Mouse (Mus musculus) embryonic fibroblast, embryonic 13.5 days (primary cell): ENCODE results near the gene Atg9a. TPM values are rescaled to one million over a fixed set of nuclear protein-coding genes. Genes with fewer than 3 reads are reported as not detected.

ENCODE experiments used
- H3K27ac ChIP-seq: 2 replicates; pipeline ENCODE4 v1.5.1; 2012; ENCODE audit warnings: low read length, control low read depth, inconsistent platforms; ENCODE audit not compliant: insufficient read depth
- H3K4me1 ChIP-seq: 2 replicates; pipeline ENCODE4 v1.6.1; 2011; ENCODE audit warnings: low read length; ENCODE audit not compliant: control insufficient read depth, insufficient read depth
- H3K4me3 ChIP-seq: 2 replicates; pipeline ENCODE4 v1.5.1; 2011; ENCODE audit warnings: mild to moderate bottlenecking, control low read depth, low read length; ENCODE audit not compliant: insufficient read depth
- CTCF ChIP-seq: IDR thresholded peaks from 2 replicates; pipeline ENCODE4 v1.5.1; 2011; ENCODE audit warnings: mild to moderate bottlenecking, control low read depth, low read length, moderate library complexity, borderline replicate concordance; ENCODE audit not compliant: insufficient read depth
- POLR2A ChIP-seq: IDR thresholded peaks from 2 replicates; pipeline ENCODE4 v1.6.1; 2011; ENCODE audit warnings: low read depth, mild to moderate bottlenecking, control low read depth, low read length, moderate library complexity
- polyA plus RNA-seq: library from polyadenylated mRNA; stranded (reverse); fragments of >200 nt; gene quantifications from 2 replicates; pipeline ENCODE4 v1.2.4, GENCODE M21; 2011; ENCODE audit warnings: low read depth; ENCODE audit not compliant: missing spikeins, insufficient read length

Atg9a gene
- polyA plus RNA-seq, 1 experiment, result 31.1 TPM

DNA sequence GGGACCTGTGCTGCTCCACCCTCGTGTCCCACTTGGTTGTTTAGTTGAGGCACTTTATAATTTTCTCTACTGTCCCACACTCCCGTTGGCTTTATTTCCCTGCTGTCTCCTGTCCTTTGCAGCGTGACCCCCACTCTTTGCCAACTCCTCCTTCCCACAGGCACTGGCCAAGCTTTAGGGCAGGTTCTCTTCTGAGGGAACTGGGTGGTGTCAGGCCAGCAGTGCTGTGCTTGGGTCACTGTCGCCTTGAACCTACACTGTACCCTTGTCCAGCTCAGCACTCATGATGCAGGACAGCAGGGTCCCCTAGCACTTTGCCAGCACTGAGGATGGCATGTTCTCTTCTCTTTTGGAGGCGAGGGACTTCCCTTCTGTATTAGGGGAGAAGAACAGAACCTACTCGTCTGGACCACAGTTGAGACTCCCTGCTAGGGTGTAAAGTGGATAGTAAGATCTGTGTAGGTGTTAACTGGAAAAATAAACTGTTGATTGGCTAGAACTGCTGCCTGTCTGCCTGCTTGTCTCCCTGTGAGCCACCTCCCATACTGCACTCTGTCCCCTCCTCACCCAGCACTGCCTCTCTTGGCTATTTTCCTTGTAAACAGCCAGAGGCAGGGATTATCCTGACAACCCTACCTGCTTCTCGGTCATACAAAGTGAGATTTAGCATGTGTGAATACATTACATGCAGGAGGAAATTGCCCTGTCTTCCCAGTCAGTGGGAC lies 44.4 kb downstream of the Atg9a start:
- H3K4me1 ChIP-seq, result 0 out of 2 replicates have a peak, but pooled peaks cover 6% of the 10 kb centered on the region
- TF ChIP-seq POLR2A, result no peak
- TF ChIP-seq CTCF, result no peak
- no peak overlapping the region for H3K27ac ChIP-seq

DNA sequence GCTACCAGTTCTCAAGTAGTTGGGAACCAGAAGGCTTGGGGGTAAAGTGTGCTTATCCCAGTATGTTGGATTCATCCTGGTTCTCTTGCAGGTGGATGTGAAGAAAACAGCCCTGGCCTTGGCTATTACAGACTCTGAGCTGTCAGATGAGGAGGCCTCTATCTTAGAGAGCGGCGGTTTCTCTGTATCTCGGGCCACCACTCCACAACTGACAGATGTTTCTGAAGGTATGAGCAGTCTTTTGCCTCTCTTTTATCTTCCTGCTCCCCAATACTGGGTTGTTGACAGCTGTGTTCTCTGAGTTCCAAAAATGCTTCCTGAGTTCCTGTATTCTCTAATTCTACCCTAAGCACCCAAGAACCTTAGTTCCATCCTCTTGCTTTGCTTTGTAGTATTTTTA lies 46.4 kb downstream of the Atg9a start:
- Histone ChIP-seq H3K4me1 (0 out of 2 replicates have a peak, but pooled peaks cover 6% of the 10 kb centered on the region), H3K4me3 (no peak overlapping the region), H3K27ac (no peak overlapping the region)
- no peak for TF ChIP-seq POLR2A
- TF ChIP-seq CTCF, result no peak

More for the DNA sequence above, 44.4 kb downstream of the Atg9a start:
- H3K4me3 ChIP-seq, result no peak overlapping the region

DNA sequence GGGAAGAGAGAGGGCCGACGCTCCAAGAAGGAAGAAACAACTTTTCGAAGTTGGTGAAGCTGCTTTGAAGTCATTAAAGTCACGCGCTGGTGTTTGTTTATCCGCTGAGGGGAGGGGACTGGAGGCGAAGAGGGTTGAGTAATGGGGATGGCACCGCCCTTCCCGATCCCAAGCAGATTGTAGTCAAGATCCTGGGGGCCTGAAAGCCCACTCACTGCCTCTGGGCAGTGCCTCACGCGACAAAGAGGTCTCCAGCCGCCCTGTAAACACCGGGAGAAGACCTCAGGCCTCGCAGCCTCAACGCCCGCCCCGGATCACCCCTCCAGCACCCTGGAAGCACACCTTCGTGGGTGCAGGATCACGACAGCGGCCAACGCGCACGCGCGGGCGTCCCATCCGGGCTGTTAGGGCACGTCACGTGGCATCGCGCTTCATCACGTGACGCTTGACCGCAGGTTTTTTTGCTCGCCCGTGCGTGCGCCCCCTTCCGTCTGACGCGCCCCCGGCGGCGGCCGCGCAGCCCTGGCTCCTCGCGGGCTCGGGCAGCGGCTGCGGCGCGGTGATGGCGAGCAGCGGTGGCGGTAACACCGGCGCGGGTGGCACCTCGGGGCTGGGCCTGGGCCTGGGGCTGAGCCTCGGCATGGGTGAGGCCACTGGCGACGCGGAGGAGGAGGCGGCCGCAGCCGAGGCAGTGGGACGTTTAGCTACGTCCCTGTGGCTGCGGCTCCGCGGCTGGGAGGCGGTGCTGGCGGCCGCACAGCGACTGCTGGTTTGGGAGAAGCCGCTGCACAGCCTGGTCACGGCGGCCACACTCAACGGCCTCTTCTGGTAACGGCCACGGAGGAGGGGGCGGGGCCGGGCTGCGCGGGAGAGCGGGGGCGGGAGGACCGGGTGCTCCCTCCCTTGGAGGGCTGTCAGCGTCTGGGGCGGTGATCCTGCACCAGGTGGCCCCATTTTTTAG lies 49.4 kb downstream of the Atg9a start, which contains the start of the genes Cnppd1 and Retreg2:
Cnppd1 (minus strand) TSS at position 411 of the 961 bp plus-strand sequence.
Retreg2 (plus strand) TSS at position 478 of the 961 bp plus-strand sequence.
- H3K4me3 ChIP-seq, result peak within 1 kb of the TSS; percentile 59

DNA sequence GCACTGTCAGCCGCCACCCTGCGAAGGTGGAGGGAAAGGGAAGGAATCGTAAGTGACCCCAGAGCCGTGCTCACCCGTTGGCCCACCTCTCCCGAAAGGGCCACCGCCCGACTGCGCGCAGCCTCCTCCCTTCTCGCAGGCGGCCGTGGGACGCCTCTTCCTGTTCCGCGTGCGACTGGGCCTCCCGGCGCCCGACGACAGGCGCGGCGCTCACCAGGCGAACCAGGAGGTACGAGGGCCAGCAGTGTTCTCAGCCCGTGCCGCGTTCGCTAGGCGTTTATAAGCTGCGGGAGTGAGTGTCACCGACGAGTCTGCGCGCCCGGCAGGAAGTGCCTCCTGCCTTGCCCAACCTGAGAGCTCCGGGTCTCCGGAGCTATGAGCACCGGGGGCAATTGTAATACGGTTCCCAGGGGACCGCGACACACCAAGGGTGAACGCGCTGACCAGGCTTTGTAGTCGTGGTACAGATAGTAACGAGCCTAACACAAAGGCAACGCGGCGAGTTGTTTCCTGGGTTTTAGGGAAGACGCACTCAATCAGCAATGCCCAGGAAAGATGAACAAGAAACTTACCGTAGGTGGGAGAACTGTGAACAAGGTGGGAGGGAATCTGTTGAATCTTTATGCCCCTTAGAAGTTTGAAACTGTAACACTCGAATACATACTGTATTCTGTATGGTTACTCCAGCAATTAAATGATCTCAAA lies 50.4 kb downstream of the Atg9a start:
- TF ChIP-seq POLR2A, result peak; percentile 87
- no peak for TF ChIP-seq CTCF

More for the DNA sequence above, 49.4 kb downstream of the Atg9a start, which contains the start of the genes Cnppd1 and Retreg2:
- Histone ChIP-seq H3K27ac (peak within 1 kb of the TSS; percentile 90), H3K4me1 (0 out of 2 replicates have a peak, but pooled peaks cover 6% of the 10 kb centered on the region)
- TF ChIP-seq CTCF (peak; percentile 71), POLR2A (peak; percentile 91)

DNA sequence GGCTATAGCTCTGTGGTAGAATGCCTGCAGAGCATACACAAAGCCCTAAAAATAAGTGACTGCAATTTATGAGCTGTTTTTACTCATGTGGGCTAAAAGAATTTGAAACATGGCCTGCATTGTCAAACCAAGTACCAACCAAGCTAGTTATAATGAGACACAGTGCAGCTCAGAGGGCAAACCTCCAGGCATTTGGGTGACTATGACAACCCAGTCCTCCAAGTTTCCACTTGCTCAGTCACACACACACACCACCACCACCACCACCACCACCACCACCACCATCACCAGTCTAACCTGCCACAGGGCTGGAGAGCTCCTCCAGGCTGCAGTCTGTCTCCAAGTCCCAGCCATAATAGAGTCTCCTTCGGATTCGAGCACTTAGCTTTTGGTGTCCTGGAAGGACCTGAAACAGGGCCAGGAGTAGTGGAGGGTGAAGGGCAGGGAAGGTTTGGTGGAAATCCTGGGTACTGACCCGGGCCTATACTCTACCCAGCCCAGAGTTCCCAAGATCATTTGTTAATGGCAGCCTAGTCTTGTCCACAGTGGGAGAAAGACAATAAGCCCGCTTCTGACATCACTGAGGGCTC lies 51.3 kb downstream of the Atg9a start:
- H3K27ac ChIP-seq, result peak overlapping the region; percentile 87

More for the DNA sequence above, 50.4 kb downstream of the Atg9a start:
- 0 out of 2 replicates have a peak, but pooled peaks cover 6% of the 10 kb centered on the region for H3K4me1 ChIP-seq
- H3K27ac ChIP-seq, result peak overlapping the region; percentile 87
- peak overlapping the region; percentile 50 for H3K4me3 ChIP-seq

DNA sequence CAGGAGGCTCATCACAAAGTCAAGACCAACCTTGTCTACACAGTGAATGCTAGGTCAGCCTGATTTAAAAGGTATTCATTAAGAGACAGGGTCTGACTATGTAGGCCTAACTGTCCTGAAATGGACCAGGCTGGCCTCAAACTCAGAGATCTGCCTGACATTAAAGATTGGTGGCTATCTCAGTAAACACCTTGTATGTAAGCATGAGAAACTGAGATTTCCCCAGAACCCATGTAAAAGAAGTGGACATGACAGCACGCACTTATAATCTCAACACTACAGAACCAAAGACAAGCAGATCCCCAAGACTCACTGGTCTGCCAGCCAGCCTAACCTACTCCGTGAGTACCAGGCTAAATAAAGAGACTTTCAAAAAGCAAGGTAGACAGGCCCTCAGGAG lies 53.5 kb downstream of the Atg9a start:
- H3K4me1 ChIP-seq, result no peaks in the 10 kb centered on the region
- TF ChIP-seq POLR2A, result no peak
- TF ChIP-seq CTCF, result no peak
- H3K4me3 ChIP-seq, result no peak overlapping the region
- H3K27ac ChIP-seq, result no peak overlapping the region

More for the DNA sequence above, 51.3 kb downstream of the Atg9a start:
- Histone ChIP-seq H3K4me1 (0 out of 2 replicates have a peak, but pooled peaks cover 6% of the 10 kb centered on the region), H3K4me3 (peak overlapping the region; percentile 50)
- TF ChIP-seq CTCF (no peak), POLR2A (no peak; the same call in 1 of the 2 replicates)

DNA sequence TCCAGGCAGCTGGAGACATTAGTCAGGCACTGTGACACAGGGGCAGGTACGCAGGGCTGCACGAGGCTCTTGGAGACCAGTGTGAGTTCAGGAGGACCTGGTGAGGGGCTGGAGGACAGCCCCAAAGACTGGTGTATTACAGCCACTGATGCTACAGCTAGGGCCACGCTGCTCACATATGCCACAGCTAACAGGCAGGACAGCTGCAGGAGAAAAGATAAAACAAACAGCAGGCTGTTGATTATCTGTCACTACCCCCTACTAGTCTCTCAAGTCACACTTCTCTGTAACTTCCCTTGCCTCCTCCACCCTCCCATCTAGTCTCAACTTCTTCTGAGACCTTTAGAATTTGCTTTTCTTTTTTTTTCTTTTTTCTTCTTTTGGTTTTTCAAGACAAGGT lies 55.3 kb downstream of the Atg9a start:
- TF ChIP-seq POLR2A (no peak), CTCF (no peak)
- Histone ChIP-seq H3K4me1 (no peaks in the 10 kb centered on the region), H3K4me3 (no peak overlapping the region), H3K27ac (no peak overlapping the region)

DNA sequence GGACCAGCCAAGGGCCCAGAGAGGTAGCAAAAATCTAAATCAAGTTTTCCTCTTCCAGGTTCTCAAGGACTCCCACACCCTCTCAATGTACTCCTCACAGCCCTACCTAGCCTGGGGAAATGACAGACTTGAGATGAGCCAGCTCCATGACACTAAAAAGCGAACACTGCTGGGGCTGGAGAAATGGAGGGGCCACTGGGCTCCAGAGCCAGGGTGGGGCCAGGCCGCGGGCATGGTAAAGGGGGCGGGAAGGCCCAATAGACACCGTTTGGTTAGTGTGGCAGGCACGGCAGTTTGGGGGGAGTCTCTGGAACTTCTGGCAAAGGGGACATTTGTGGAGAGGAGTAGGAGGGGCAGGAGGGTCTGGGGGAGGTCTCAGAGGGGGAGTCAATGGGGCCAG lies 55.7 kb downstream of the Atg9a start:
- no peak for TF ChIP-seq POLR2A
- TF ChIP-seq CTCF, result no peak
- Histone ChIP-seq H3K27ac (no peak overlapping the region), H3K4me3 (no peak overlapping the region), H3K4me1 (no peaks in the 10 kb centered on the region)

DNA sequence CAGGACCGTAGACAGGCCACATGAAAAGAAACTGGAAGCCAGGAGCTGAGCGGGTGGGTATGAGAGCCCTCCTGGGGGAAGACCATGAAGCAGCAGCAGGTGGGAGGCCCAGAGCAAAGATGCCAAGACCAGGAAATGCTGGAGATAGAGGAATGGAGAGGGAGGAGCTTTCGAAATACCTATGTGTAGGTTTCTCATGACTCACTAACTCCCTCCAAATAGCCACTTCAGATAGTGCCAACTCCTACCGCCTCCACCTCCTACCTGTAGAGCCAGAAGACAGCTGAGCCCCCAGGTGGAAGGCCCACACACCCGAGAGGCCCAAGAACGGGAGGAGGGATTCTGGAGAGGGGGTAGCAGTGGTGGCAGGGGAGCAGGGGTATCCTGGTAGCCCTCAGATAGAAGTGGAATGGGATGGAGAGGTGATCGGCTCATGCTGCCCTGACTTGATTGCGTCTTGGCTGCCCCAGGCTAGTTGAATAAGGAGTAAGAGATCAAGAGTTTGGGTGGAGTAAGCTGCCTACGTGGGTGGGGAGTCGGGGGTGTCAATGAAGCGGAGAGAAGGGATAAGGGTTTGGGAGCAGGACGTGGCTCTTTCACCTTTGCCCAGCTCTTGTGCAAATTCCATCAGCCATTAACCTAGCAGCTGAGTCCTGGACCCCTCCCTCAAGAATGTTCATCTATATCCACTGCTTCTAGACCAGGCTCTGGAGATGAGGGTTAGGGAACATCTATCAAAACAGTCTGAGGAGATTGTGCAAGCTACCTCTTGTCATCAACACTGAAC lies 58.4 kb downstream of the Atg9a start, which contains the start of gene Slc23a3:
Slc23a3 (minus strand) TSS at position 470 of the 787 bp plus-strand sequence.
- Histone ChIP-seq H3K27ac (no peak within 1 kb of the TSS), H3K4me1 (no peaks in the 10 kb centered on the region), H3K4me3 (no peak within 1 kb of the TSS)
- TF ChIP-seq POLR2A (no peak; the same call in 1 of the 2 replicates), CTCF (no peak)

Other genes with a start within 250 kb of the Atg9a start
- not detected in 2 replicates for gene Ihh, start 240.5 kb downstream of the Atg9a start, polyA plus RNA-seq
- gene Nhej1, start 67.0 kb downstream of the Atg9a start, polyA plus RNA-seq, result 9.1 and 10.3 TPM in 2 replicates
- 0.42 TPM in 1 of 2 replicates, not detected in the other for gene Slc23a3, start 58.3 kb downstream of the Atg9a start, polyA plus RNA-seq
- 34.2 and 40.9 TPM in 2 replicates for gene Cnppd1, start 49.5 kb downstream of the Atg9a start, polyA plus RNA-seq
- 31.9 and 44.3 TPM in 2 replicates for gene Retreg2, start 49.4 kb downstream of the Atg9a start, polyA plus RNA-seq
- gene Zfand2b, start 23.6 kb downstream of the Atg9a start, polyA plus RNA-seq, result 11.8 and 14.8 TPM in 2 replicates
- 7.0 and 13.4 TPM in 2 replicates for gene Abcb6, start 11.8 kb downstream of the Atg9a start, polyA plus RNA-seq
- gene Ankzf1, start within 50 bp of the Atg9a start, polyA plus RNA-seq, result 10.1 and 15.6 TPM in 2 replicates
- gene Glb1l, start 18.6 kb upstream of the Atg9a start, polyA plus RNA-seq, result 25.1 and 34.3 TPM in 2 replicates
- gene Stk16, start 18.6 kb upstream of the Atg9a start, polyA plus RNA-seq, result 57.3 and 59.4 TPM in 2 replicates
- 27.8 and 46.8 TPM in 2 replicates for gene Tuba4a, start 27.7 kb upstream of the Atg9a start, polyA plus RNA-seq
- not detected in 2 replicates for gene A630095N17Rik, start 39.9 kb upstream of the Atg9a start, polyA plus RNA-seq
- gene Dnajb2, start 44.2 kb upstream of the Atg9a start, polyA plus RNA-seq, result 28.4 and 31.8 TPM in 2 replicates
- 67.6 and 114 TPM in 2 replicates for gene Ptprn, start 72.3 kb upstream of the Atg9a start, polyA plus RNA-seq
- not detected in 2 replicates for gene Resp18, start 86.2 kb upstream of the Atg9a start, polyA plus RNA-seq
- gene Dnpep, start 125.8 kb upstream of the Atg9a start, polyA plus RNA-seq, result 79.7 and 96.9 TPM in 2 replicates
- gene Des, start 168.1 kb upstream of the Atg9a start, polyA plus RNA-seq, result 11.3 and 12.3 TPM in 2 replicates
- 54.2 and 56.4 TPM in 2 replicates for gene Speg, start 183.1 kb upstream of the Atg9a start, polyA plus RNA-seq
- gene Gmppa, start 243.7 kb upstream of the Atg9a start, polyA plus RNA-seq, result 70.6 and 77.6 TPM in 2 replicates